Mouse (Mus musculus) frontal cortex, postnatal 14 days (tissue): ENCODE data around the gene Ppp6r1.

ENCODE experiments used
- DNase-seq, 2 experiments: peaks; one replicate each; pipeline ENCODE4 v3.0.0; 2022; ENCODE audit warnings: low spot score in 2 of 2

The Ppp6r1 gene

GRCm38 (mm10) chr7:4657521-4658127 is 1.2 kb downstream of the Ppp6r1 start:
- DNase-seq, result no peak

- no peak for DNase-seq
Measured at GRCm38 (mm10) chr7:4656818-4657217, 2.0 kb downstream of the Ppp6r1 start.

GRCm38 (mm10) chr7:4655916-4656315 is 2.9 kb downstream of the Ppp6r1 start:
- DNase-seq, result no peak

- DNase-seq, result no peak
Measured at GRCm38 (mm10) chr7:4655393-4655792, 3.4 kb downstream of the Ppp6r1 start.

- no peak for DNase-seq
Measured at GRCm38 (mm10) chr7:4654221-4654620, 4.6 kb downstream of the Ppp6r1 start.

- no peak for DNase-seq
Measured at GRCm38 (mm10) chr7:4653780-4654179, 5.0 kb downstream of the Ppp6r1 start.

- no peak for DNase-seq
Measured at GRCm38 (mm10) chr7:4653351-4653750, 5.5 kb downstream of the Ppp6r1 start.

GRCm38 (mm10) chr7:4652726-4653125 is 6.1 kb downstream of the Ppp6r1 start:
- DNase-seq, result no peak

- DNase-seq, result no peak
Measured at GRCm38 (mm10) chr7:4651581-4651980, 7.2 kb downstream of the Ppp6r1 start.

GRCm38 (mm10) chr7:4647992-4648391 is 10.8 kb downstream of the Ppp6r1 start:
- DNase-seq, result no peak

GRCm38 (mm10) chr7:4647291-4647690 is 11.5 kb downstream of the Ppp6r1 start:
- no peak for DNase-seq

GRCm38 (mm10) chr7:4646806-4647205 is 12.0 kb downstream of the Ppp6r1 start:
- DNase-seq, result no peak

- no peak for DNase-seq
Measured at GRCm38 (mm10) chr7:4643225-4643624, 15.6 kb downstream of the Ppp6r1 start.

GRCm38 (mm10) chr7:4641956-4642355 is 16.9 kb downstream of the Ppp6r1 start:
- no peak for DNase-seq

GRCm38 (mm10) chr7:4641155-4641554 is 17.7 kb downstream of the Ppp6r1 start:
- no peak for DNase-seq

- DNase-seq, result no peak
Measured at GRCm38 (mm10) chr7:4636179-4636578, 22.6 kb downstream of the Ppp6r1 start.

- DNase-seq, result no peak
Measured at GRCm38 (mm10) chr7:4631031-4631430, 27.8 kb downstream of the Ppp6r1 start, which contains the start of gene Tmem86b. Tmem86b (minus strand) TSS chr7:4631422.

- DNase-seq, result no peak
Measured at GRCm38 (mm10) chr7:4630198-4630597, 28.6 kb downstream of the Ppp6r1 start.

- no peak for DNase-seq
Measured at GRCm38 (mm10) chr7:4629586-4629985, 29.2 kb downstream of the Ppp6r1 start.

- no peak for DNase-seq
Measured at GRCm38 (mm10) chr7:4625928-4626327, 32.9 kb downstream of the Ppp6r1 start.

- no peak for DNase-seq
Measured at GRCm38 (mm10) chr7:4624343-4624742, 34.5 kb downstream of the Ppp6r1 start.

GRCm38 (mm10) chr7:4623544-4624189 is 35.2 kb downstream of the Ppp6r1 start:
- DNase-seq, result no peak

GRCm38 (mm10) chr7:4619979-4620378 is 38.8 kb downstream of the Ppp6r1 start:
- DNase-seq, result no peak
